Mouse (Mus musculus) R1 (cell line): ENCODE measurements around the gene Gm45021.

Source experiments
- DNase-seq: peaks from one replicate; pipeline ENCODE4 v3.0.0-alpha.2; 2018; ENCODE audit warnings: low read depth, low spot score

Gm45021 gene

DNA sequence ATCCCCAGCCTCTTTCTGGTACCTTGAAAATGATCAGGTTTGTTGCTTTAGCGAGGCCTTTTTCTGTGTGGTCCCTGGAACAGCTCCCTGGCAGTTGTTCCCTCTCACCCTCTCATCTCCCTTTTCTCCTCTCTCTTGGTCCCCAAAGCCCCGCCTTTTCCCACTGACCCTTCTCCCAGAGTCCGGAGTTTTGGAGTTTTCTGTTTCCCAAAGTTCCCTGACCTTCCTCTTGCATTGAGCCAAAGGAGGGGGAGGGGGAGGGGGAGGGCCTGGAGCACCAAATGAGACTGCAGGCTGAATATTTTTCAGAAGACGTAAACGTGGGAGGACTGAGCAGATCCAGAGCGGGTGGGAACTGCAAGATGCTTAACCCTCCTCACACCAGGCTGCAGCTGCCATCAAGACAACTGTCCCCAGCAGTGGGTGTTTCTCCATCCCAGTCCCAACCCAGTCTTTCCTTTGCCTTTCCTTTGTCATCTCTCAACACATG is 16.8 kb upstream of the Gm45021 start, which contains the start of gene Rarres2:
Gene Rarres2 (minus strand): TSS at position 218 of the 490 bp plus-strand sequence.
- no peak for DNase-seq

DNA sequence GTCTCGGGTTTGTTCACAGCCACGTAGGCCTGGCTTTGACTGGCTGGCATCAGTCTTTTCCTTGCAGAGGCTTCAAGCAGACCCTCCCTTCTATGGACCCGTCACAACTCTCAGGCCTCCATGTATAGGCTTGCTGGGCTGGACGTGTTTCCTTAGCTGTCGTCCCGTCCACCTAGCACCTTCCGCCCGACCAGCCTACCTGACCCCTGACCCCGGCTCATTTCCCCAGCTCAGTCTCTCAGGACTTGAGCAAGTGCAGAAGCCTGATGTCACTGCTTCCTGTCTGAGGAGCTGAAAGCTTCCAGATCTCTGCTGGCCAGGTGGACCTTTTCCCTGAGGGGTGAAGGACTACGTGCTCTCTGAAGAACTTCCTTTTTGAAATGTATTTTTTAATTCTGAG is 16.1 kb upstream of the Gm45021 start:
- no peak for DNase-seq

DNA sequence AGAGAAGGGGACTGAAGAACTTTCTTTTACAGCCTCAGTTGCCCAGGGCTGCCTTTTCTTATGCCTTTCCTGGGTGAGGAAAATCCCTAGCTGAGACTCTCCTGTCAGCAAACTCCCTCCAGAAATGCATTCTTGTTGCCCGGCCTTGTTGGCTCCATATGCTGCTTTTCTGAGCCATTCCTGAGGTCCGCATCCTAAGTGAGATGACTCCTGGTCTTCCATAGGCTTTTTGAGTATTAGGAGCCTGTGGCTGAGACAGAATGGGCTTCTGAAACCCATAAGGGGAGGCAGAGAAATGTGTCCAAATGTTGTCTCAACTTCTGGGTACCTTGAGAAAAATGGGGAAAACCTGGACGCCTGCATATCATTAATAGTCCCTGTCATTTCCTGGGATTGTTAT is 15.4 kb upstream of the Gm45021 start:
- DNase-seq = no peak

DNA sequence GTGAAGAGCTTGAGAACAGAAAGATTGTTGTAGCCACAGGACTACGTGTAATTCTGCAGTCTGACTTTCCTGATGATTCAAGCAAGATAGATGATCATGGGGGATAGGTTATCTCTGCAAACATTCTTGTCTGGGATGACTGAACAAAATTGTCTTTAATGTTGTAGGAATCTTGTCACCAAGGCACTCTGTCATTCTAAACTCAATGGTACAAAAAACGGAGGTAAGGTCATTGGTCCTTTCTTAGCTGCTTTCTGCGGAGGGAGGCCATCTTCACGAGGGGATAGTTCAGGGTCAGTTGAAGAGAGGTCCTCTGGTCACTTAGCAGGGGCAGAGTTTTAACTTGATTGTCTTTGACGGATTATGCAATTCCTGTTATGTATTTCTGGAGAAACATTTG is 10.7 kb upstream of the Gm45021 start:
- DNase-seq = no peak

DNA sequence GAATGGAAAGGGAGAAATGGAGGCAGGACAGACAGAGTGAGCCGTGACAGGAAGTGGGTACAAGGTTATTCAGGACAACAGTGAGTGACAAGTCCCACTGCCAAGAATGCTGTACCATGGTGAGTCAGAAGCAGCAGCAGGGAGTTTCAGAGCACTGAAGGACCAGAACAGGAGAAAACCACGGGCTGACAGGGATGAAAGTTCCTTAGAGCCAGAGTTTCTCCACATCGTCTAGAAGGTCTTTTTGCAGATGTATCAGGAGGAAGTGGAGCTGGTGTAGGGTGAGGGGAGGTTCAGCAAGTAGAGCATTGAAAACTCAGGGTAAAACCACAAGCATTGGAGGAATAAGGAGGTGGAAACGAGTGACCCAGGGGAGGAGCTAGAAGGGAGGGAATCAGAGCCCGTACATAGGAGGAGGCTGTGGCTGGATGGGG is 10.2 kb upstream of the Gm45021 start:
- no peak for DNase-seq

DNA sequence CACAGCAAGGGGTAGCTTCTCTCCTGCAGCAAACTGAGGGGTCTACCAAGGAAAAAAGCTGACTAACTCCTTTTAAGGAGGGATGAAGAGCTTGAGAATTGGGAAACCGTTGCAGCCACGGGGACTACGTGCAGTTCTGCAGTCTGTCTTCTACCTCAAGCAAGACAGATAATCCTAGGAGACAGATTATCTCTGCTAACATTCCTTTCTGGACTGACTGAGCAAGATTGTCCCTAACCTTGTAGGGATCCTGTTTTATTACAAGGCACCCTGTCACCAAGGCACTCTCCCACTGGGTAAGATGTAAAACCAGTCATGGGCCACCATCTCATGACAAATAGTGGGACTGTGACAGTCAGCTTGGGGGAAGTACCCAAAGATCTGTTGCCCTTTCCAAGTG is 8.2 kb upstream of the Gm45021 start:
- DNase-seq = no peak

DNA sequence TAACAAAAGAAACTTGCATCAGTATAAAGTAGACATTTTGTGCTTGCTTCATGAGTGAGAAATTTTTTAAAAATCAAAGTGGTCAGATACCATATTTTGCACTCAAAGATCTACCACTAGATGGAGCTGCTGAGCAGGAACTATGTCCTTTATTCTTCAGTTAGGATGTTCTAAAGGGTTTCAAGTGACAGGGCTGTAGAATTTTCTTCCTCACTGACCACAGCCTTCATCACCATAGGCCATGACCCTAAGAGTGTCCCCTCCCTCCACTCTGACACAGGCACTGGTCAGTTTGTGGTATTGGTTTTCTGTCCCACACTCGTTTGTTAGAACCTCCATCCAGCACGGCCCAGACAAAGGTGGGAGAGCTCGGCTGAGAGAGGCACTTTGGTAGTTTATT is 7.4 kb upstream of the Gm45021 start:
- DNase-seq = peak; percentile 51

DNA sequence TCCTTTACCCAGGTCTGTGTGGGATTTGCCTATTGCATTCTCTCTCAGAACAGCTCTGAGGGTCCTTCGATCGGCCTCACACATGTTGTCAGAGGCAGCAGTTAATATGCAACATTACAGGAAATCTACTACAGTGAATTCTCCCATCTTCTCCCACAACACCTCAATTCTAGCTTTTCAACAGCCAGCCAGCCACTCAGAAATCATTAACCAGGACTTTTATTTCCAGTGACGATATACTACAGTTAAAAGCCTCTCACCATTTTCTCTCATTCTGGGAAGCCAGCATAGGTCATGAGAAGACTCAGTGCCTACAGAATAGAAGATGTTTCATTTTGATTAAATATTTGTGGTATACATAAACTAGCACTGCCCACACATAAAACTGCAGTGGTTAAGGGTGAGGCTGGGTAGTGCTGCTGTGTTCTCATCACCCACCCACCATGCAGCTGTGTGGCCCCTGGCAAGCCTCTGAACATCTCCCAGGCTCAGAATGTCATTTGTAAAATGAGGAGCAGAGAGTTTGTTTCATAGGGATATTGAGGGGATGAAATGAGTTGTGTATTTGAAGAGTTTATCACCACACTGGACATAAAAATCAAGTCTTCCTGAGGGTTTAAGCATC is 1.9 kb downstream of the Gm45021 start:
- no peak for DNase-seq

DNA sequence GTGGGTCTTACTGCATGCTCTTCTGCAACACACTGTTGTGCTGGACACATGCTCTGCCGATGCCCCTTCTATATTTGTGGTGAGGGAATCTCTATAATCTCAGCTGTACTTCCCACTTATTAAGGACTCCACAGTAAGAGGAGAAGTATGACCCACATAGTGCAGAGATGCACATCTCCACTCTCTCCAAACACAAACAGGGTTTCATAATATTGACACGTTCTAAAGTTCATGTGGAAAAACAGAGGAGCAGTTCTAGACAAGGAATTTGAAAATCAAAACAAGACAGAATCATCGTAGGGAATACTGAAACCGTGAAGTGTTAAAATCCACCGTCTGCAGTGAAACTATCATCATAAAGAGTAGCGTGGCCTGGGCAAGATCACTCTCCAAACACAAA is 2.5 kb downstream of the Gm45021 start:
- DNase-seq = no peak

DNA sequence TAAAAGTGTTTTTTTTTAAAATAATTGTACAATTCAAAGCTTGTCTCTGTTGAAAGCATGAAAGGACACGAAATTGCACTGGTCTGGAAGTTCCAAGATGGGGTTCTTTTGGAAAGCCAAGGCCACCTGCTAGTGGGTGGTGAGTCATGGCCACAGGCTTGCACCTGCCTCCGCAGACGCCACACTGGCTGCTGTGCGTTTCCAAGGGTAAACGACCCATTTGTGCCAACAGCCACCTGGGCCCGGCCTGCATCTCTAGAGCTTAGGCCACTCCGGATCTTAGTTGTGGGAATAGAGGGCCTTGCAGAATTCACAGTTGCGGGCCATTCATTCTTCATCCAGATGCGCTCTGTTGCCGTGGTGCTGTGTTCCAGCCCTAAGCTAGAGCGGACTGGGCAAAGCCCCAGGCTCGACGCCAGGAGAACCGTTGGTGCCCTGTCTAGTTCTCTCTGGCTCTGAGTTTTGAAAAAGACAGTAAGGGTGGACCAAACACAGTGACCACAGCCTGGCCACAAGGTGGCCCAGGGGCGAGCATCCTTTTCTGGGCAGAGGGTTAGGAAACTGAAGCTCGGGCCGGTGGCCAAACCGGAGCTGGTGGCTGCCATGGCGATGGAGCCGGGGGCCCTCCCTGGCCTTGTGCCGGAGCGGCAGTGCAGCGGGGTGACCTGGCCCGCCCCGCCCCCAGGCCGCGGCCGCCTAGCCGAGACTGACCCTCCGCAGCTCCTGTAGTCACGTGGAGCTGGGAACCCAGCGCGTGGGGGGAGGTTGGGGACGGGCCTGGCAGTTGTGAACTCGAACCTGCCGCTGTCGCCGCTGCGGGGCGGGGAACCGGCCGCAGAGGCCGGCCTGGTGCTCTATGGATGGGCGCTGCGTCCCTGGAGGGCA is 4.0 kb downstream of the Gm45021 start, which contains the start of the genes Repin1 and Gm44965:
Gene Repin1 (plus strand): TSS at position 726 of the 885 bp plus-strand sequence.
Gene Gm44965 (plus strand): TSS at position 784 of the 885 bp plus-strand sequence.
- DNase-seq = peak; percentile 85

DNA sequence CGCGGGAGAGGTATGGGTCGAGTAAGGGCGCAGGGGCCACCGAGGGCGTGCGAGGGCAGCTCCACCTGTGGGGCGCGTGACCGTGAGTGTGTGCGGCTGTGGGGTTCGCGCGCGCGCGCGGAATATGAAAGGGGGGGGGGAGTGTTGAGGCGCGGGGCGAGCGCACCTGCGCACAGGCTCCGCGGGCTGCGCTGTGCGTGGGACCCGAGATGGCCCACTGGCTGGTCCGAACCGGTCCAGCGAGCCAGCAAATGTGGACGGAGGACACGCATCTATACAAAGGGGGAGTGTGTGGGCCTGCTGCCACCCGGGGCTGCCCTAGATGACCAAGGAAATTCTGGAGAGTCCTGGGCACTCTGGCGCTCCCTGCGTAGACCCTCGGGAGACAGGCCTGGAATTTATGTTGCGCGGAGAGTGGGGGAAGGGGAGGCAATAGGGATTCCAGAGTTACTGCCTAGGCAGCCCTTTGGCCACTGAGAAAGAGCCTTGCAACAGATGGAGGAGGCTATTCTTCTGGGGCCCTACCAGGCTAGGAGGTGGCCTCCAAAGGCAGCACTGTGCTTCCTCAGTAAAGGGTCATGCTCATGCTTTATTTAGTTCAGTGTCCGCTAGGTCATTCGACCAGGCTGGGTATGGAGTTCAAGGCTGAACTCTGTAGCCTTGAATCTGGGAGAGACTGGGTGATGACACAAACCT is 4.8 kb downstream of the Gm45021 start:
- DNase-seq = peak; percentile 60

DNA sequence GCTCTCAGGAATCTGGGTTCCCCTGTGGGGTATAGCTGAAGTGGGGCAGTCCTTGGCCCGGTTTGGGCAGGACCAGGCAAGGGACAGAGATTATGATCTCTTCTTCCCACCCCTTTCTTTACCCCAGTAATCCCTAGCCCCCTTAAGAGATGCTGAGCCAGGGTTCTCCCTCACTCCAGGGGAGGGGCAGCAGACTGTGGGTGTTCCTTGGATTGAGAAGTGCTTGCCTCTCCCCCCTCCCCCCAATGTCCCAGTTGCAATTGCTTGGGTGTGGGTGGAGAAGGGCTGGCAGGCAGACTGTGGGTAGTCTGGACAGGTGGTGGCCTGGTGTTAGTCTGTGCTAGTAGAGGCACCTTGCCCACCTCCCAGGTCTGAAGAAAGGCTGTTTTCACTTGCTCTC is 5.9 kb downstream of the Gm45021 start:
- DNase-seq = no peak

DNA sequence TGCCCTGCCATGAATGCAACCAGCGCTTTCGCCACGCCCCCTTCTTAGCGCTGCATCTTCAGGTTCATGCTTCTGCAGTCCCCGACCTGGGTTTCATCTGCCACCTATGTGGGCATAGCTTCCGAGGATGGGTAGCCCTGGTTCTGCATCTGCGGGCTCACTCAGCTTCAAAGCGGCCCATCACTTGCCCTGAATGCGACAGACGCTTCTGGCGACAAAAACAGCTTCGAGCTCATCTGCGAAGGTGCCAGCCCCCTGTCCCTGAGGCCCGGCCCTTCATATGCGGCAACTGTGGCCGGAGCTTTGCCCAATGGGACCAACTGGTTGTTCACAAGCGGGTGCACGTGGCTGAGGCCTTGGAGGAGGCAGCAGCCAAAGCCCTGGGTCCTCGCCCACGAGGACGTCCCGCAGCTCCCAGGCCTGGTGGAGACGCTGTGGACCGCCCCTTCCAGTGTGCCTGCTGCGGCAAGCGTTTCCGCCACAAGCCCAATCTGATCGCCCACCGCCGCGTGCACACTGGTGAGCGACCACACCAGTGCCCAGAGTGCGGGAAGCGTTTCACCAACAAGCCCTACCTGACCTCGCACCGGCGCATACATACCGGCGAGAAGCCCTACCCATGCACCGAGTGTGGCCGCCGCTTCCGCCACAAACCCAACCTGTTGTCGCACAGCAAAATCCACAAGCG is 7.3 kb downstream of the Gm45021 start:
- DNase-seq = peak; percentile 54

DNA sequence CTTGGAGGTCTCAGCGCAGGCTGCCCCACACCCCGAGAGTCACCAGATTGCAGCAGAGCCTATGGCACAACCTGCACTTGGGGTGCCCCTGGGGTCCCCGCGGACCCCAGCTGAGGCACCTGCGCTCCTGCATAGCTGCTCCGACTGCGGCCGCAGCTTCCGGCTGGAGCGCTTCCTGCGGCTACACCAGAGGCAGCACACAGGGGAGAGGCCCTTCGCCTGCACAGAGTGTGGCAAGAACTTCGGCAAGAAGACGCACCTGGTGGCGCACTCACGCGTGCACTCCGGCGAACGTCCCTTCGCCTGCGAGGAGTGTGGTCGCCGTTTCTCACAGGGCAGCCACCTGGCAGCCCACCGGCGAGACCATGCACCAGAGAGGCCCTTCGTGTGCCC is 7.8 kb downstream of the Gm45021 start:
- peak; percentile 79 for DNase-seq

DNA sequence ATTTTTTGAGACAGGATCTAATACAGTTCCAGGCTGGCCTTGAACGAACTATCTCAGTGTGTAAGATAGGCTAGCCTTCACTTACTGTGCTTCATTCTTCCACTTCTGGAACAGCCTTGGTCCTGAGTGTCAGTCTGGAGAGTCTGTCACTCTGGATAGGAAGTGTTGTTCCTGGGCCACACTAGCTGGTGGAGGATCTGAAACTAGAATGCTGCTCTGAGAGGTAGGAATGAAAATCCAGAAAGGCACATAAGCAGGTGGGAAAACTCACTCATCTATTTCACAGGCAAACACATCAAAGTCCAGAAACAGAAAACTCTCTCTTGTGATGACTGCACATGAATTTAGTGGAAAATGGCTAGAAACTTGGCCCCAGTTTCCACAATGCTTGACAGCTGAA is 11.2 kb downstream of the Gm45021 start:
- DNase-seq = no peak

DNA sequence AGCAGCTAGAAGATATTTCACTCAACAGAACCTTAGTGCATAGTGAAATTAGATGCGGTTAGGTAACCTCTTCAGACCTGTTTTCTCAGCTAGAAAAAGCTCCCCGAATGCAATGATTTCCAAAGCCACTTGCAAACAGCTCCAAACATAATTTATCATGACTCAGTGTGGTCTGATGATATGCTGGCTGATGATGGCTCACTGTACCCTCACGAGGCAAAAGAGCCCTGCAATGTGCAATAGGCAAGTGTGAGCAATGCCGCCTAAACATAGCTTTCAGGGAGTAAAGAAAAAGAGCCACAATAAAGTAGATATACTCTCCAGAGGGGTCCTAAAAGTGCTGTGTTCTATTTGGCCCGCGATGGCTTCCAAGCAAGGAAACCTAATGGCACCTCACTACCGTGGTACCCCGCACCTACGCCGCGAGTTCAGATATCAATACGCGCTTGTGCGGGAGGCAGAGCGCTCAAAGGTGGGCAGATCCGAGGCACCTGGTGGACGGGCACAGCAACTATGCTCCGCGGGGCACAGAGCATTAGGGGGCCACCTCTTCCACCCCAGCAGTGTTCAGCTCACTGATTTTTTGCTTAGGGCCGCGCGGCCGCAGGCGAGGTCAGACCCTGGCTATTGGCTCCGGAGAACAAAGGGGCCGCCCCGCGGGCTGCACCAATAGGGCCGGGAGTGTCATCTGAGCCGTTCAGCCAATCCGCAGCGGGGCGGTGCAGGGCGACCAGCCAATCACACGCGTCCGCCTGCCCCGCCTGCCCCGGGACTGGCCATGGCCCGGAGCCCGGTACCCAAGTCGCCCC is 12.1 kb downstream of the Gm45021 start, which contains the start of gene Zfp775:
Gene Zfp775 (plus strand): TSS at position 793 of the 809 bp plus-strand sequence.
- peak; percentile 90 for DNase-seq

DNA sequence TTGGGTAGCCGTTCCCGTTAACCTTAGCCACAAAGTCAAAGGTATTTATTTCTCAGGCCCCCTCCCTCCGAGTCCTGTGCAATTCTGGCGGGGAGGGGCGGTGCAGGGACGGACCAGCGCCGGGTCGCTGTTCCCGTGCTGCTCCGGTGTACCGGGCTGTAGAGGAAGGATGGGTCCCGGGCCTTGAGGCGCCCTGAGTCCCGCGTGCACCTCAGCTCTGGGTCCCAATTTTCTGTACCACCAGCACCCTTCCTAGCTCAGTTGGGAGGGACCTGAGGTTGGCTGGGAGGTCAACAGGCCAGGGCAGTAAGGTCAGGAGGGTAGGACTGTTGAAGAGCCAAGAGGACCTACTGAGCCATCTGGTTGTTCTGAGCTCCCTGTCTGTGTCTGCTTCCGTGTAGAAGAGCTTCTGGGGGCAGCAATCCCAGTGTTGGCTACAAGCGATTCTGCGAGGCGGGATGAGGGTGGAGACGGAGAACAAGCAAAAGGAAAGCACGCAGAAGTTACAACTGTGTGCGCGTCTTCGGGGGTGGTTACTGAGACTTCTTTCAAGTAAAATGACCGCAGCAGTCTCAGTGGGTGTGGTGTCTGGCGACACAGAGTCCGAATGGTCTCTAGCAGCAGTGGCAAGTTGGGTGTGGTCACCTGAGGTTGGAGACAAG is 12.8 kb downstream of the Gm45021 start:
- DNase-seq = peak; percentile 37

DNA sequence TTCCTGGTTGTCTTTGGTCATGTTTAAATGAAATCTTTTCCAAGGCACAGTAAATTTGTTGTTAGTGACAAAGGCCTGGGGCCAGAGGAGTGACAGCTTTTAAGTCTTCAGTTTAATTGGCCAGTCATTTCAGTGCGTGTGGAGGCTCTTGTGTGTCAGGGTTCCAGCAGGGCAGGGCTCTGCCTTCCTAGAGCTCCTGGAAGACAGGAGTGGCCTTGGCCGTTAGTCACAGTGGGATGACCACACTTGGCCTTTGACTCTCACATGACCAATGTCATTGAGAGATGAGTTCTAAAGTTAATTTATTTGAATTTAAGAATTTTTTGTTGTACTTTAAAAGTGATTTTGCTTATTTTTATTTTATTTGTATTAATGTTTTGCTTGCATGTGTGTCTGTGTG is 18.7 kb downstream of the Gm45021 start:
- DNase-seq = no peak

DNA sequence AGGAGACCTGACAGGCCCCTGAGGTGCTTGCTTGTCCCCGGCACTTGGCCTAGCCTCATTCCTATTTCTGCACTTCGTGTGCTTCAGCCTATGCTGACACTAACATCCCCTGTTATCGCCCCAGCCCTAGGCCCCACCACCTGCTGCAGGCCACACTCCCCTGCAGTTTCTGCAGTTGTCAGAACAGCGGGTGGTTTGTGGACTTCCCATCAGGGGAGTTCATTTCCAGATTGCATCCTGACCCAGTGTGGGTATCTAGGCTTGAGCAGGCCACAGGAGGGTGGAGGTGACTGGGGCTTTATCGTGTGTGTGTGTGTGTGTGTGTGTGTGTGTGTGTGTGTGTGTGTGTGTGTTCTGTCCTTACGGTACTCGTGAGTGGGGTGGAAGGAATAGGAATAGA is 20.1 kb downstream of the Gm45021 start:
- DNase-seq = no peak

DNA sequence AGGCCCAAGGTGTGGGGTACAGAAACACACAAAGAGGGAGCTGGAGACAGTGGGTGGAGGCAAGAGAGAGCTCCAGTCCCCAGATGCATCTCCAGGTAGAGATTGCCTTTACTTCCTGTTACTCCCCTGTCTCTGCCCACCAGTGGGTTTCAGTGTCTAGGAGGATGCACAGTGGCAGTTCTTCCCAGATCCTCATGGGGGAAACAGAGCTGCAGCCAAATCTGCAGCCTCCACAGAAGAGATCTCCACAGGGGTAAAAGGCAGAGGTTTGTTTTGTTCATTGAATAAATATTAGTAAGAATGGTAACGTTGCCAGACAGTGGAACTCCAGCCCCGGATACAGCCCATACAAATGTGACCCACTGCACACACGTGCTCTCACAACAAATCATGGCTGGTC is 21.2 kb downstream of the Gm45021 start:
- DNase-seq = no peak
